Mouse (Mus musculus) spleen, adult 2 months (tissue): Measurements from ENCODE around the gene Bend7.

Experiments used
- CTCF ChIP-seq: fragments of 200-500 bp; IDR thresholded peaks from 2 replicates; pipeline ENCODE4 v1.5.1; 2011; ENCODE audit warnings: mild to moderate bottlenecking, inconsistent platforms; ENCODE audit not compliant: insufficient read depth, insufficient read length, insufficient replicate concordance; ENCODE audit errors: extremely low read depth
- POLR2A ChIP-seq: fragments of 200-500 bp; IDR thresholded peaks from 2 replicates; pipeline ENCODE4 v1.6.1; 2011; ENCODE audit warnings: low read depth, low read length, inconsistent platforms

DNA sequence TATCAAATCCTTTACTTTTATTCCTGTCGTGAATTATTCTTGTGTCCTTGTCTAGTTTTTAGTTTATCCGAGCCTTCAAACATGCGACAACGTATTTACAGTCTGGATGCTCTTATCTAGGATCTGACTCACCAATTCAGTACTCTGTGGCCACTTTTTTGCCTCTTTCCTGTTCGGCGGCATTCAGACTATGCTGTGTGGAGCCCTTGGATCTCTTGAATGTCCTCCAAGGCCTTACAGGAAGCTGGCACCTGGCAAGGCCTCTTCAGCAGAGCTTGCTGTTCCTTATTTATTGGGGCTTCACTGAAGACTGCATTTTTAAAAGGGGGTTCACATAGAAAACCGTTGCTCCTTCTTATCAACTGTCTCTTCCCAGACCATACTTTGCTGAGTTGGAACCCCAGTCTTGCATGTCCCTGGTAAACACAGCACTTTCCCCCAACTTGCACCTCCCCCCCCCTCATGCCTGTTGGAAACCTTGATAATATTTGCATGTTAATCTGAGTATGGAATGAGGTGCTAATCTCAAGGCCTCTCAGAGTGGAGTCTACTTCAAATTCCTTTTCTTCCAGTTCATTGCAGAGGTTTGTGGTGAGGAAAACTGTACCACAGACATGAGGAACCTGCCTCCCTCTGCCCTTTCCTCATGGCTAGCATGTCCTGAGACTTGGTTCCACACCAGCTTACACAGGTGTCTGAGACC, 18.6 kb downstream of the Bend7 start:
- TF ChIP-seq CTCF (no peak), POLR2A (no peak)
